Mouse (Mus musculus): Measurements from ENCODE around the gene Mab21l2.

Mab21l2 gene

GRCm38 (mm10) chr3:86548091-86549015 lies at the start of gene Mab21l2:
Gene Mab21l2 (minus strand): TSS chr3:86548629.
- no peak for DNase-seq

- no peak for DNase-seq
These were observed 26.9 kb upstream of the Mab21l2 start for GRCm38 (mm10) chr3:86575312-86575711.

GRCm38 (mm10) chr3:86572519-86573244 lies 24.3 kb upstream of the Mab21l2 start:
- DNase-seq: no peak

- DNase-seq: no peak
These were observed 23.1 kb upstream of the Mab21l2 start for GRCm38 (mm10) chr3:86571518-86571917.

- no peak for DNase-seq
These were observed 18.9 kb upstream of the Mab21l2 start for GRCm38 (mm10) chr3:86567312-86567711.

- no peak for DNase-seq
These were observed 13.0 kb upstream of the Mab21l2 start for GRCm38 (mm10) chr3:86561396-86561795.

- DNase-seq: no peak
These were observed 12.6 kb upstream of the Mab21l2 start for GRCm38 (mm10) chr3:86561023-86561344.

GRCm38 (mm10) chr3:86560281-86561022 lies 12.0 kb upstream of the Mab21l2 start:
- DNase-seq: no peak

- DNase-seq: no peak
These were observed 11.2 kb upstream of the Mab21l2 start for GRCm38 (mm10) chr3:86559635-86560034.

GRCm38 (mm10) chr3:86558976-86559375 lies 10.5 kb upstream of the Mab21l2 start:
- no peak for DNase-seq

GRCm38 (mm10) chr3:86552170-86552569 lies 3.7 kb upstream of the Mab21l2 start:
- DNase-seq: no peak

GRCm38 (mm10) chr3:86551011-86551728 lies 2.7 kb upstream of the Mab21l2 start:
- DNase-seq: no peak

- no peak for DNase-seq
These were observed 2.0 kb upstream of the Mab21l2 start for GRCm38 (mm10) chr3:86550301-86551010.

- DNase-seq: no peak
These were observed 1.1 kb downstream of the Mab21l2 start for GRCm38 (mm10) chr3:86547251-86547791.

GRCm38 (mm10) chr3:86546471-86547250 lies 1.8 kb downstream of the Mab21l2 start:
- DNase-seq: peak in 1 of 2 experiments; percentile 24

- DNase-seq: no peak
These were observed 2.5 kb downstream of the Mab21l2 start for GRCm38 (mm10) chr3:86545945-86546344.

GRCm38 (mm10) chr3:86544785-86545184 lies 3.6 kb downstream of the Mab21l2 start:
- no peak for DNase-seq

- DNase-seq: no peak
These were observed 6.5 kb downstream of the Mab21l2 start for GRCm38 (mm10) chr3:86541863-86542397.

- no peak for DNase-seq
These were observed 7.3 kb downstream of the Mab21l2 start for GRCm38 (mm10) chr3:86541074-86541614.

- no peak for DNase-seq
These were observed 8.8 kb downstream of the Mab21l2 start for GRCm38 (mm10) chr3:86539555-86540168.
